Mouse (Mus musculus): ENCODE results near the gene Arid5b.

The Arid5b gene

GRCm38 (mm10) chr10:68231385-68232182 lies 47.0 kb downstream of the Arid5b start:
- DNase-seq = no peak

GRCm38 (mm10) chr10:68230653-68231384 lies 47.7 kb downstream of the Arid5b start:
- DNase-seq = no peak

- DNase-seq = no peak
Measured at GRCm38 (mm10) chr10:68229640-68230565, 48.6 kb downstream of the Arid5b start.

GRCm38 (mm10) chr10:68222676-68223075 lies 55.9 kb downstream of the Arid5b start:
- DNase-seq = no peak

- DNase-seq = no peak
Measured at GRCm38 (mm10) chr10:68222012-68222411, 56.5 kb downstream of the Arid5b start.

- no peak for DNase-seq
Measured at GRCm38 (mm10) chr10:68219327-68219726, 59.2 kb downstream of the Arid5b start.

GRCm38 (mm10) chr10:68218678-68219077 lies 59.9 kb downstream of the Arid5b start:
- DNase-seq = no peak

- no peak for DNase-seq
Measured at GRCm38 (mm10) chr10:68214809-68215468, 63.6 kb downstream of the Arid5b start.

- no peak for DNase-seq
Measured at GRCm38 (mm10) chr10:68212061-68212915, 66.3 kb downstream of the Arid5b start.

GRCm38 (mm10) chr10:68211514-68211913 lies 67.0 kb downstream of the Arid5b start:
- no peak for DNase-seq

- DNase-seq = no peak
Measured at GRCm38 (mm10) chr10:68210025-68210642, 68.4 kb downstream of the Arid5b start.

GRCm38 (mm10) chr10:68208670-68209065 lies 69.9 kb downstream of the Arid5b start:
- DNase-seq = no peak

GRCm38 (mm10) chr10:68207803-68208669 lies 70.5 kb downstream of the Arid5b start:
- peak; percentile 28 for DNase-seq

GRCm38 (mm10) chr10:68204391-68204790 lies 74.1 kb downstream of the Arid5b start:
- DNase-seq = no peak

- DNase-seq = no peak
Measured at GRCm38 (mm10) chr10:68203860-68204259, 74.7 kb downstream of the Arid5b start.

GRCm38 (mm10) chr10:68203322-68203721 lies 75.2 kb downstream of the Arid5b start:
- no peak for DNase-seq

GRCm38 (mm10) chr10:68199440-68199839 lies 79.1 kb downstream of the Arid5b start:
- DNase-seq = no peak

- no peak for DNase-seq
Measured at GRCm38 (mm10) chr10:68196324-68196723, 82.2 kb downstream of the Arid5b start.

- no peak for DNase-seq
Measured at GRCm38 (mm10) chr10:68193561-68193960, 85.0 kb downstream of the Arid5b start.

GRCm38 (mm10) chr10:68192824-68193255 lies 85.7 kb downstream of the Arid5b start:
- peak; percentile 27 for DNase-seq

Data from cerebellum, adult 11 months (tissue).